Mouse (Mus musculus) stomach, embryonic 16.5 days (tissue): ENCODE results near the gene Gm27027. TPM values are rescaled to one million over a fixed set of nuclear protein-coding genes. Genes with fewer than 3 reads are reported as not detected.

Experiments
- ATAC-seq: fragments of 200-750 bp; cut with Nextera tagmentation; 2 replicates; pipeline ENCODE4 v1.8.0; 2017; ENCODE audit warnings: moderate number of reproducible peaks, moderate TSS enrichment; ENCODE audit not compliant: insufficient read depth, low FRiP score
- H3K27ac ChIP-seq: fragments of 300-500 bp; sonication (generic); 2 replicates; pipeline ENCODE4 v1.5.1; 2014; ENCODE audit warnings: low read length
- H3K27me3 ChIP-seq: fragments of 300-500 bp; sonication (generic); 2 replicates; pipeline ENCODE4 v1.6.1; 2014; ENCODE audit warnings: low read length, control low read depth, mixed read lengths; ENCODE audit not compliant: control insufficient read depth, insufficient read depth
- H3K36me3 ChIP-seq: fragments of 300-500 bp; sonication (generic); 2 replicates; pipeline ENCODE4 v1.6.1; 2014; ENCODE audit warnings: low read length; ENCODE audit not compliant: control insufficient read depth, insufficient read depth
- H3K4me1 ChIP-seq: fragments of 300-500 bp; sonication (generic); 2 replicates; pipeline ENCODE4 v1.6.1; 2014; ENCODE audit warnings: low read length, control low read depth, mixed read lengths; ENCODE audit not compliant: control insufficient read depth, insufficient read depth
- H3K4me2 ChIP-seq: fragments of 300-500 bp; sonication (generic); 2 replicates; pipeline ENCODE4 v1.6.1; 2014; ENCODE audit warnings: low read depth, low read length, mixed read lengths
- H3K4me3 ChIP-seq: fragments of 300-500 bp; sonication (generic); replicated peaks from 2 replicates; pipeline ENCODE4 v1.5.1; 2014; ENCODE audit warnings: mild to moderate bottlenecking, low read length
- H3K9ac ChIP-seq: fragments of 300-500 bp; sonication (generic); 2 replicates; pipeline ENCODE4 v1.6.1; 2014; ENCODE audit warnings: low read length
- H3K9me3 ChIP-seq: fragments of 300-500 bp; sonication (generic); replicated peaks from 2 replicates; pipeline ENCODE4 v1.6.1; 2016; ENCODE audit warnings: low read length, control low read depth; ENCODE audit not compliant: control insufficient read depth
- WGBS: fragments of 180-500 bp; shearing (Covaris S2); extraction: QIAGEN DNeasy Blood & Tissue Kit; methylation state at CpG from one replicate; pipeline ENCODE4 v1.1.7; 2014; 5-methylcytosine and 5-hydroxymethylcytosine counted together
- polyA plus RNA-seq: library from polyadenylated mRNA; unstranded; fragments of >200 nt; fragmentation: Nextera tagmentation; extraction: Ambion mirVana; gene quantifications from 2 replicates; pipeline ENCODE4 v1.2.1, GENCODE M21; 2015

The Gm27027 gene
- polyA plus RNA-seq, 1 experiment from 2014 or later, result not detected

DNA sequence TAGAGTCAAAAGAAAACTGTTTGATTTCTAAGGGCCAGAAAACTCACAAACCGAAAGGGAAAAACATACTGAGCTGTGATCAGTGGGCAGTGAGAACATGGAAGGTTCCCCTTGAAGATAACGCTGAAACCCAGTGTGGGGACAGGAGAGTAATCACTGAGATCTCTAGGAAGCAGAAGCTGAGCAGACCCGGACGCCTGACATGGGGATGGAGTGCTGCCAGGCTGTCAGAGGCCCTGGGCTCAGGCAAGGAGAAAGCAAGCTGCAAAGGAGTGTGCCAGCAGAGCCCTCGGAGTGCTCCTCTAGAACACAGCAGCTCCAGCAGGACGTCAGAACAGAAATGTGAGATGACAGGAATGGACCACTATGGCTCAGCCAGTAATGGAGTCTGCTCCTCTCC lies 28.5 kb upstream of the Gm27027 start:
- no peak overlapping the region for H3K27ac ChIP-seq
- H3K9ac ChIP-seq, result no peak overlapping the region
- WGBS, result 48% methylated on average over 6 of the region's 6 CpGs
- no peak overlapping the region for H3K4me3 ChIP-seq
- no peaks in the 10 kb centered on the region for H3K4me1 ChIP-seq
- no peaks in the 10 kb centered on the region for H3K27me3 ChIP-seq
- H3K9me3 ChIP-seq, result no peaks in the 10 kb centered on the region
- no peak for ATAC-seq
- no peak overlapping the region for H3K4me2 ChIP-seq
- H3K36me3 ChIP-seq, result no peaks in the 10 kb centered on the region

DNA sequence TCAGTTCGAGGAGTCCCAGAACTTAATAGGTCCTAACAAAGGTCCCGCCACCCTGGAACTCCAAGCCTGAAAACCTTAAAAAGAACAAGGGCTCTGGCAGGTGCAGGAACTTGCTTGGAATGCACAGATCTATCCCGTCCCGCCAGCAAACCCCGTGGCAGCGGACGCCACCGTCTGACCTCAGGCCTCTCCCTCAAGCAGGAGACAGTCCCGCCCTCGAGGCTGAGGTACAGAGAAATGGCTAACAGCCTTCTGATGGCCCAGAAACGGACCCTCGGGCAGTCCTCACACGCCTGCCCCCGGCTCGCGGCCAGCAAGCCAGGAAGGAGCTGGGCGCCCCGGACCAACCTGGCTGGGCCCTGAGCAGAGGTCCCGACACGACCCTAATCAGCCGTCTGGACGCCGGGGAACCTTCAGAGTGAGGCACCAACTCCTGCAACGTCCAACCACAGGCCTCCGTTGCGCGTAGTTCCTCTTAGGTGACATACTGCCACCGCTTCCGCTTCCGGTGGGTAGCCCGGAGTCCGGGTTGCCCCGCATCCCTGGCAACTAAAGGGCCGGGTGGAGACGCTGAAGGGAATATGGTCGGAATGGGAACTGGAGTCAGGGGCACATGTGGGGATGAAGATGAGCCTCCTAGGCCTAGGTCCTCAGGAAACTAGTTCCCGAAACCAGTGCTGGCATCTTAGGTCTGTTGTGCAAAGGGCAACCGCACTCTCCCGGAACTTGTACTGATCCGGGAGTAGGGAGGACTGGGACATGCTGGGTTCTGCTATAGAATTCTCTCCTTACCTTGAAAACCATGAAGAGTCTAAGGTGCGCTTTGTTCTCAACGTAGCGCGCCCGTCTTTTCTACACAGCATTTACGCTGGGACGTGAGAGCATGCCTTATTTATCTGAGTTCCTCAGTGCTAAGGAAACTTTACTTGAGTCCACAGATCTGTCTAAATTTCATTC lies 14.5 kb upstream of the Gm27027 start, which contains the start of gene Alkbh3:
TSS of gene Alkbh3 (minus strand) at position 473 of the 957 bp plus-strand sequence.
- 4% methylated on average over 47 of the region's 47 CpGs for WGBS
- peak within 1 kb of the TSS; percentile 93 for H3K4me2 ChIP-seq
- H3K4me1 ChIP-seq, result peaks cover 4% of the 10 kb centered on the region; the same call in 1 of the 2 replicates
- H3K36me3 ChIP-seq, result peaks cover 4% of the 10 kb centered on the region; the same call in 1 of the 2 replicates
- peak; percentile 98 for ATAC-seq
- H3K27ac ChIP-seq, result peak within 1 kb of the TSS; percentile 43; the same call in 1 of the 2 replicates
- H3K27me3 ChIP-seq, result no peaks in the 10 kb centered on the region
- no peaks in the 10 kb centered on the region for H3K9me3 ChIP-seq
- peak within 1 kb of the TSS; percentile 86 for H3K9ac ChIP-seq
- H3K4me3 ChIP-seq, result peak within 1 kb of the TSS; percentile 86

DNA sequence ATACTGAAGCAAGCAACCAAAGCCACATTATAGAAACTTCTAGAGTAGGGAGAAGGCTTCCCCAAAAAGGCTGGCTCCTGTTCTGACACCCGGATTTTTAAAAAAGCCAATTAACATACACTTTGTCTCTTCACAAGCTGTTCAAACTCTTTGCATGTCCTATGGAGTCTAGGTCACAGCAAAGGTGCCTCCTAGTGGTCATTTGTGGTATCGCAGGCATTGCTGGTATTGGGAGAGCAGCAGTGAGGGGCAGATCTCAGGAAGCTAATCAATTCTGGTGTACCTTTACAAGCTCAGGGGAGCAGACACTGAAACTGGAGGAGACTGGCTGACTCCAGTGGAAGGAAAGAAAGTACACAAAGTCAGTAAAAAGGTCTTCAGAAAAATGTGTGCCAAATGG lies 6.2 kb upstream of the Gm27027 start:
- H3K9me3 ChIP-seq, result no peaks in the 10 kb centered on the region
- no peak overlapping the region for H3K27ac ChIP-seq
- H3K27me3 ChIP-seq, result no peaks in the 10 kb centered on the region
- H3K36me3 ChIP-seq, result peaks cover 16% of the 10 kb centered on the region
- WGBS, result 7% methylated on average over 2 of the region's 2 CpGs
- ATAC-seq, result peak; percentile 78; the same call in 1 of the 2 replicates
- H3K4me2 ChIP-seq, result no peak overlapping the region
- H3K4me3 ChIP-seq, result no peak overlapping the region
- no peak overlapping the region for H3K9ac ChIP-seq
- H3K4me1 ChIP-seq, result no peaks in the 10 kb centered on the region

DNA sequence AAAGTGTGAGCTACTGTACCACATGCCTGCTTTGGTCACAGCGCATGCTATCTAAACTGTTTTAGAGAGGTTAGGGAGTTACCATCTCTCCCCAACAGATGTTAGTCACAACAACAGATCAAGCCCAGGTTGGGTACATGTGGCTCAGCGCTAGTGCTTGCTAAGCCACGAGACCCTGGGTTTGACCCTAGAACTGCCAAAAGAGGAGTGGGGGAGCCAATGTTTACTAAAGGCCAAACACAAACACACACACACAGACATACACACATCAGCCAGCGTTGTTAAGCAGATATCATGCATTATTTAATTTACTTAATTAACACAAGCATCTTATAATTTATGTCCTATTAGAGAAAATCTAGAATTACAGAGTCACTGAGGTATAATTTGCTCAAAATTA lies 5.8 kb upstream of the Gm27027 start:
- H3K36me3 ChIP-seq, result peaks cover 16% of the 10 kb centered on the region

DNA sequence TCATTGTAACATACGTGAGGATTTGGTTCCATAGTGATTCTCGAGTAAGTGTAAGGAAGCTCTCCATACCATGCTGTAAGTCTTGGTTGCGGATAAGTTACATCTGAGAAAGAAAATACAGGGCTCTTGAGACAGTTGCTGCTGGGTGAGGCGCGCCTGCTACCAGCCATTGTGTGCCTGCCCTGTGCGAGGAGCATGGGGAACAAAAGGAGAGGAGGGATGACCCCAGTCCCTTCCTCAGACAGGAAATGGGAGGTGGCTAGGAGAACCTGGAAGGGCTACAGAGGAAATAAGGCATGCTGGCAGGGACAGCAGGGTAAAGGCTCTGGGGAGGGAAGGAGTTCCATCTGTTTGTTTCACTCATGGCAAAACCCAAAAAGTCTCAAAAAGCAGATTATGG lies 5.3 kb upstream of the Gm27027 start:
- no peak overlapping the region for H3K9ac ChIP-seq
- H3K4me3 ChIP-seq, result no peak overlapping the region
- H3K27ac ChIP-seq, result peak overlapping the region; percentile 11; the same call in 1 of the 2 replicates
- WGBS, result 87% methylated on average over 6 of the region's 6 CpGs
- H3K4me2 ChIP-seq, result no peak overlapping the region
- peaks cover 13% of the 10 kb centered on the region for H3K36me3 ChIP-seq
- ATAC-seq, result no peak
- no peaks in the 10 kb centered on the region for H3K27me3 ChIP-seq
- no peaks in the 10 kb centered on the region for H3K9me3 ChIP-seq
- no peaks in the 10 kb centered on the region for H3K4me1 ChIP-seq

More for the DNA sequence above, 5.8 kb upstream of the Gm27027 start:
- H3K27ac ChIP-seq, result no peak overlapping the region
- no peaks in the 10 kb centered on the region for H3K27me3 ChIP-seq
- 76% methylated on average over 4 of the region's 4 CpGs for WGBS
- H3K4me1 ChIP-seq, result no peaks in the 10 kb centered on the region
- H3K4me3 ChIP-seq, result no peak overlapping the region
- H3K9me3 ChIP-seq, result no peaks in the 10 kb centered on the region
- ATAC-seq, result no peak
- H3K9ac ChIP-seq, result no peak overlapping the region
- H3K4me2 ChIP-seq, result no peak overlapping the region

DNA sequence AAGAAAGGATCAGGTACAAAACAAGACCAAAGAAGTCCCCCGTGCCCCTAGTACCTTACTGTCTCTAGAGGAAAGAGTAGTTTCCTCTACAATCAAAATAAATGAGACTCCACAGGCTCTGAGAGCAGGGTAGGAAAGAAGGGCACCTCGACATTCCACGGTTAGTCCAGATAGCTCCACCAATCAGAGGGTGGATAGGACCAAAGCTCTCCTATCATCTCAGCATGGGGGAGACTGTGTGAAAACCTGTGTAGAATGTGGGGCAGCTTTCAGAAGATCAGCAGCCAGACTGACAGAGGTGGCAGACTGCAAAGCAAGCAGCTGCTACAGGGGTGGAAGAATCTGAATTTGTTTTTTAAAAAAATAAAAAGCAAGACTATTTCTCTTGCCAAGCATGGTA lies 3.3 kb downstream of the Gm27027 start:
- Histone ChIP-seq H3K4me1 (0 out of 2 replicates have a peak, but pooled peaks cover 8% of the 10 kb centered on the region), H3K9me3 (no peaks in the 10 kb centered on the region)

DNA sequence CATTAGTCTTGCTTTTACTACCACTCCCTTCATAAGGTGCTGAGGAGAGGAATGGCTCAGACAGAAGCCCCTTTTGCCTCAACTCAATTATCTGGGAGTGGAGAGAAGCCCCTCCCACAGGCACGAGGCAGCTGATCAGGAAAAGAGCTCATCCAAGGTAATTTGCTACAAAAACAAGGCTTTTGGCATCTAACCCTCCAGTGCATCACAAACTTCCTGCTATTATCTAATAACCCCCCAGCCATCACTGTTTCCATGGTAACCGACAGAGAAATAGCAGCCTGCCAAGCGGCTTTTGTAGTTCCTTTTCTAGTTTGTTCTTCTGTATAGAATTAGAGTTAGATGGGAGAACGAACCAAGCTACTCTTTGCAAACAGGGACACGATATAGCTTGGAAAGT lies 3.9 kb downstream of the Gm27027 start:
- H3K9me3 ChIP-seq, result no peaks in the 10 kb centered on the region
- no peak for ATAC-seq
- no peaks in the 10 kb centered on the region for H3K27me3 ChIP-seq
- 0 out of 2 replicates have a peak, but pooled peaks cover 8% of the 10 kb centered on the region for H3K4me1 ChIP-seq
- peaks cover 13% of the 10 kb centered on the region; the same call in 1 of the 2 replicates for H3K36me3 ChIP-seq
- no peak overlapping the region for H3K27ac ChIP-seq
- H3K4me3 ChIP-seq, result no peak overlapping the region
- H3K9ac ChIP-seq, result no peak overlapping the region
- H3K4me2 ChIP-seq, result no peak overlapping the region
- WGBS, result 65% methylated on average over 5 of the region's 5 CpGs

More for the DNA sequence above, 3.3 kb downstream of the Gm27027 start:
- 64% methylated on average over 3 of the region's 3 CpGs for WGBS
- Histone ChIP-seq H3K9ac (no peak overlapping the region), H3K4me2 (no peak overlapping the region), H3K4me3 (no peak overlapping the region), H3K27ac (no peak overlapping the region), H3K27me3 (no peaks in the 10 kb centered on the region), H3K36me3 (peaks cover 13% of the 10 kb centered on the region; the same call in 1 of the 2 replicates)
- no peak for ATAC-seq

DNA sequence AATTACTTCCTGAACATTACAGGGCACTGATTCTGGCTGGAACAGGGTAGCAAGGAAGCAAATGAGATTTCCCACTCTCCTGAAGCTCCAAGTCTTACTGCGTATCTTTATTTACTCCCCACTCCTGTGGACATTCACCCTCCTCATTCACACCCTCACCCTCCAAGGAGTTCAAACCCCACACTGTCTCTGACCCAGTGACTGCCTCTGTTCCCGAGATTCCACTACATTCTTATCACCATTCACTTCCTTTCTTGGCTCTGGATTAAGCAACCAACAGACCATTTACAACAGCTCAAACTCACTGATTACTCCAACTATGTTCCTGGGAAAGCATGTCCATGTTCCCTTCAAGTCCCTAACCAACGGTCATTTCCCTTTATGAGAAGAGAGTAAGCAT lies 4.8 kb downstream of the Gm27027 start:
- Histone ChIP-seq H3K4me2 (no peak overlapping the region), H3K9ac (no peak overlapping the region), H3K4me1 (0 out of 2 replicates have a peak, but pooled peaks cover 8% of the 10 kb centered on the region), H3K27me3 (no peaks in the 10 kb centered on the region), H3K9me3 (no peaks in the 10 kb centered on the region), H3K36me3 (peaks cover 13% of the 10 kb centered on the region; the same call in 1 of the 2 replicates), H3K4me3 (no peak overlapping the region), H3K27ac (no peak overlapping the region; the same call in 1 of the 2 replicates)
- ATAC-seq, result no peak
- WGBS, result 82% methylated on average over 3 of the region's 3 CpGs

DNA sequence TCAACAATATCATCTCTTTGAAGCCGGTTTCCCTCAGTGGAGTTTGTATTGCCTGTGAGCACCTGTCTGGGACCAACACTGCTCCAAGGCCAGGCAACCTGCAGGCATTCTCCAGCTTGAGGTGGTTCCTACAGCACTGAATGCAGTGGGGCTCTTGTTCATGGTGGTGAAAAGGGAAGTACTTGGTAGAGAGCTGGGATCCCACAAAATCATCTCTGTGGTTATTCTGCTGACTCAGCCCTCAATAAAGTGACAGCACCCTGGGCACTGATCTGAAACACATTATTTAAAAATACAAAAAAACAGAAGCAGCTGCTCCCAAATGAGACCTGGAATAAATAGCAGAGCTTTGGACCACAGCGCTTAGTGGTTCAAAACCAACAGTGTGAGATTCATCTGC lies 7.7 kb downstream of the Gm27027 start:
- H3K4me3 ChIP-seq, result no peak overlapping the region
- no peak for ATAC-seq
- H3K9me3 ChIP-seq, result no peaks in the 10 kb centered on the region
- no peaks in the 10 kb centered on the region for H3K36me3 ChIP-seq
- no peak overlapping the region for H3K4me2 ChIP-seq
- H3K27me3 ChIP-seq, result no peaks in the 10 kb centered on the region
- 0 out of 2 replicates have a peak, but pooled peaks cover 6% of the 10 kb centered on the region for H3K4me1 ChIP-seq
- H3K9ac ChIP-seq, result no peak overlapping the region
- WGBS, result 80% methylated on average over 2 of the region's 2 CpGs
- no peak overlapping the region for H3K27ac ChIP-seq
